Mouse (Mus musculus): Measurements from ENCODE around the gene Kcnab3.
A peak's percentile ranks its signal among the peaks of the same experiment; 100 is the strongest.

The Kcnab3 gene

GRCm38 (mm10) chr11:69369990-69370816 lies 44.1 kb downstream of the Kcnab3 start:
- no peak for DNase-seq (ENCODE audit: low spot score)

- no peak for DNase-seq (ENCODE audit: low spot score)
Observed at GRCm38 (mm10) chr11:69370817-69371215, 44.8 kb downstream of the Kcnab3 start.

- DNase-seq (ENCODE audit: low spot score) = no peak
Observed at GRCm38 (mm10) chr11:69371601-69372000, 45.5 kb downstream of the Kcnab3 start.

GRCm38 (mm10) chr11:69372056-69372779 lies 46.2 kb downstream of the Kcnab3 start:
- DNase-seq (ENCODE audit: low spot score) = no peak

- peak; percentile 48 for DNase-seq (ENCODE audit: low spot score)
Observed at GRCm38 (mm10) chr11:69372780-69373170, 46.7 kb downstream of the Kcnab3 start.

- DNase-seq (ENCODE audit: low spot score) = peak; percentile 71
Observed at GRCm38 (mm10) chr11:69373223-69373965, 47.3 kb downstream of the Kcnab3 start.

- DNase-seq (ENCODE audit: low spot score) = no peak
Observed at GRCm38 (mm10) chr11:69375646-69376045, 49.6 kb downstream of the Kcnab3 start.

GRCm38 (mm10) chr11:69377766-69378165 lies 51.7 kb downstream of the Kcnab3 start:
- no peak for DNase-seq (ENCODE audit: low spot score)

GRCm38 (mm10) chr11:69379600-69379999 lies 53.5 kb downstream of the Kcnab3 start:
- DNase-seq (ENCODE audit: low spot score) = no peak

- DNase-seq (ENCODE audit: low spot score) = no peak
Observed at GRCm38 (mm10) chr11:69381356-69381755, 55.3 kb downstream of the Kcnab3 start.
